Mouse (Mus musculus): ENCODE results near the gene Rpl18a. TPM values are rescaled to one million over a fixed set of nuclear protein-coding genes. Genes with fewer than 3 reads are reported as not detected.

Rpl18a gene
- polyA plus RNA-seq, 2 experiments from 2014 or later: 9,999 to 11,110 TPM

DNA sequence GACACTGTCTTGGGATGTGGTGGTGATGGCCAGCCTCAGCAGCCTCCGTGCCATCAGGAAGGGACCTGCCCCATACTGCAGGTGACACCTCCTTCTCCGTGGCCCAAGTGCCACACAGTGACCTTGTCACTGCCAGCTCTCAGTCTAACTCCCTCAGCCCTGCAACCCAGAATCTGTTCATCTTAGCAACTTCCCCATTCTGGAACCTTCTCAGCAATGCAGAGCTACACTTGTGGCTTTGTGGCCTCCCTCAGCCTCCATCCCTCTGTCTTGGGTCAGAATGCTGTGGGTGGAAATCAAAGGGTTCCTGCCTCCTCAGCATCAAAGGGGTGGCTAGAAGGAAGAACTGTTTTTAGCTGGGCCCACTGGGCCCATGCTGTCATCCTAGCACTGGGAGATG, 43.3 kb downstream of the Rpl18a start:
- no peak for ATAC-seq

DNA sequence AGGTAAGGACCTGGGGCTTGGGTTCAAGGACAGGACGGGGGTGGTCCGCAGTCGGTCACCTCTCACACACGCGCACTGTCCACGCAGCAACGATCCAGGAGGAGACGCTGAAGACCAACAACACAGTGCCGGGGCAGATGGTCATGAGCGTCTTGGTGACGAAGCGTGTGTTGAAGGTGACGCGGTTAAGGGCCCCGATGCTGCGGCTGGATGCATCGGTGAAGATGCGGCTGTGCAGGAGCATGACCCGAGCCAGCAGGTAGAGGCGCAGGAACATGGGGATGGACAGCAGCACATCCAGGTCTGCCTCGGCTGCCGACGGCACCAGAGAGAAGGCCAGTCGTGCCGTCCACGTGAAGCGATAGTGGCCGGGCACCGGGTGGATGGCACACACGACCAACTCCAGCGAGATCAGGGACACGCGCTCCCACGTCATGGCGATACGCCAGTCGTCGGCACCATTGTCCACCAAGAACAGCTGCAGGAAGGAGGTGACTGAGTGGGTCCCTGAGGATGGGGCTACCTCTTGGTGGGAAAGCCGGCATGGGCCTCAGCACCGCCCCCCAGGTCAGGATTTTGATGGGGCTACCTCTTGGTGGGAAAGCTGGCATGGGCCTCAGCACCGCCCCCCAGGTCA, 44.5 kb downstream of the Rpl18a start:
- ATAC-seq: no peak

DNA sequence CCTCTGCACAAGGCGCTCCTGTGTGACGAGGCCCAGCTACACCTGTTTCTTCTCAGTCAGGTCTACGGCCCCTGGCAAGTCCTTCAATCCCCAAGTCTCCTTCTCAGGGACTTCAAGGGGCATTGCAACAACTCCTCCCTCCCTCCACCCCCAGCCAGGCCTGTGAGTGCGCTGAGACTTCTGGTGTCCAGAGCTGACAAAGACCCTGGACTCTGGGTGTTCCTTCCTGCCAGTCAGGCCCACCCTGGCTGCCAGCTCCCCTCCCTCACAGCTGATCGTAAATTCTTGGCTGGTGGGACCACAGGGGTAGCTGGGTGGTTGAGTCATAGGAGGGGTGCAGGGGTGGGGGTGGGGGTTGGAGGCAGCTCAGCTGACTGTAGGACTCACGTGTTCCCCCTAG, 45.4 kb downstream of the Rpl18a start:
- no peak for ATAC-seq

DNA sequence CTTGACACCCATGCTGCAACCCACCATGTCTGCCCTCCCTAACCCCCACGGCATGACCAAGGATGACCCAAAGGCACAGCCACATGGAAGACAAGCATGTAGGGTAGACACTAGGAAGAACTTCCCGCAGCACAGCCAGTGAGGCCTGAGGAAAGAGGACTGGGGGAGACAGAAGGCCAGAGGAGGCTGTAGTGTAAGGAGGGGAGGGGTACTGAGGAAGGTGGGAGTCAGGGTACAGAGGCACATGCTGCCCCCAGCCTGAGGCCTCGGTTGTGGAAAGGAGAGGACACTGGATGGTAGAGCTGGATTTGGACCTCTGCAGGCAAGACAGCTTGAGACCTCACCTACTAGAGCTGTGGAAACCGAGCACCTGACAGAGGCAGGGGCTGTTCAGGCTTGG, 46.3 kb downstream of the Rpl18a start:
- ATAC-seq: no peak

DNA sequence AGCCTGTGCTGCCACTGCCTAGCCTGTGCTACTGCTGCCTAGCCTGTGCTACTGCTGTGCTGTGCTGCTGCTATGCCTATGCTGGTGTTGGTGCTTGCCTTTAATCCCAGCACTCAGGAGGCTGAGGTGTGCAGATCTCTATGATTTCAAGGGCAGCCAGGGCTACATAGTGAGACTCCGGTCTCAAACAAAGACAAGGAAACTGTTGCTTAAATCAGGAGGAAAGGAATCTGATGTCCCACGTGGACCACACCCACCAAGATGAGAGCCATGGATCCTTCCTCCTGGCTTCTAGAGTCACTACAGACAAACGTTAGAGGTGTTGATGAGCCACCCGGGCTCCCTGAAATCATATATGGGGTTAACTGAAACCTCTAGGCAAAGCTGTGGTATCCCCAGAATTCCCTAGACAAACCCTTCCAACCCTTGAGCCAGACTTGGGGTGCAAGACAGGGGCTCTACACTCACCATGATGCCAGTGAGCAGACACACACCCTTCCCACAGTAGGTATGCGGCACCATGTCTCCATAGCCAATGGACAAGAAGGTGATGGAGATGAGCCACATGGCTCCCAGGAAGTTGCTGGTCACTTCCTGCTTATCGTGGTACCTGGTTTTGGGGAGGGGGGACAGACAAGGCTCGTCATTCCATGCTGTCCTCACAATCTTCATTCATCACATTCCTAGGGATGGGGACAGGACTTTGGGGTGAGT, 46.9 kb downstream of the Rpl18a start:
- no peak for ATAC-seq

DNA sequence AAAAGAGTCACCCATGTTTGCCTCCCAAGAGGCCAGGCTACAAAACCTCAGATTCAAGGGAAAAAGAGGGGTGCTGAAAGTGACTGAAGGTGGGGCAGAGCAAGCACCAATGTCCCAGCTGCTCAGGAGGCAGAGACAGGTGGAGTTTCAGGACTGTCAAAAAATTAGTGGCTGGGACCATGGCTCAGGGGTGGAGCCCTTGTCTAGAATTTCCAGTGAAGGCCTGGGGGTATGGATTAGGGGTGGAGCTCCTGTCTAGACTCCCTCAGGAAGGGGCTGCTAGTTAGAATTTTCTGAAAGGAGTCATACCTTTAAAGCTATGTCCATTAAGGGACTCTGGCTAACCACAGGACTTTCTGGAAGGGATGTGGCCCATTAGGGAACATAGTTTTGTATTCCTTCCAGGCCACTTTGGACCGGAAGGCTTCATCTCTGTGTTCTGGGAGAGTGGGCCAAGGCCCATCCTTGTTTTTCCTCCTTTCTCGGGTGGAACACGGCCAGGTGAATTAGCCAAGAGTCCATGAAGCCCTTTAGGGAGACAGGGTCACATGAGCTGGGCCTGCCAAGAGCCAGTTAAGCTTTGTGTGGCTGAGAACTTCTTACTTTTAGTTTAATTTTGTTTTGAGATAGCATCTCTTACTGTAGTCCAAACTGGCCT, 47.8 kb downstream of the Rpl18a start:
- no peak for ATAC-seq

DNA sequence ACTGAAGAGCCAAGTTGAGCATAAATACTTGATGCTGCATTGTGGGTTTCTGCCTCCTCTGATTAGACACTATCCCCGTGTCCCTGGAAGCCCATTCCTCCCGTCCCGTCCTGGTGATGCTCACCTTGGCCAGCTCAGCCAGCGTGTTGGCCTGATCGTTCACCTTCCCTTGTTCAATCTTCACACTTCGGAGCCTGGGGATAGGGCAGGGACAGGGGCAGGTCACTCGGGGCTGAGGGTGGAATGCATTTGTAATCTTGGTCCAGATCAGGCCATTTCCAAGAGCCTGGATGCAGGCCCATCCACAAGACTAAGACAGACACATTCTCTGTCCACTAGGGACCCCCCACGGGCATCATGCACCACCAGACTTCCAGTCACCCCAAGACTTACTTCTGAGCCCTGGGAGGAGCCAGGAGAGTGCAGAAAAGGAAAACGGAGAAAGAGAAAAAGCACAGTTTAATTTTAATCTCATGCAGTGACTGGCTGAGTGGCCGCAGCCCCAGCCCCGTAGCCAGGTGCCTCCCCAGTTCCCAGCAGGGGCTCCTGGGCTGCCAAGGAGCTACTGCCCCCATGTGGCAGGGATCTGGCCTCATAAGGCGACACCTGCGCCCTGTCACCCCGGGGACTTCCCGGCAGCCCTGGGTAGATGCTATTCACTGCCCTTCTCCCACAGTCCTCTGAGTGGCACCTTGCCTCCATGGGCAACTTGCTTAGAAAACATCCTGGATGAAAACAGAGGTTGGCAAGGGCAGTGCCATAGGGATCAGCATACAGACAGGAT, 50.6 kb downstream of the Rpl18a start:
- ATAC-seq: no peak

DNA sequence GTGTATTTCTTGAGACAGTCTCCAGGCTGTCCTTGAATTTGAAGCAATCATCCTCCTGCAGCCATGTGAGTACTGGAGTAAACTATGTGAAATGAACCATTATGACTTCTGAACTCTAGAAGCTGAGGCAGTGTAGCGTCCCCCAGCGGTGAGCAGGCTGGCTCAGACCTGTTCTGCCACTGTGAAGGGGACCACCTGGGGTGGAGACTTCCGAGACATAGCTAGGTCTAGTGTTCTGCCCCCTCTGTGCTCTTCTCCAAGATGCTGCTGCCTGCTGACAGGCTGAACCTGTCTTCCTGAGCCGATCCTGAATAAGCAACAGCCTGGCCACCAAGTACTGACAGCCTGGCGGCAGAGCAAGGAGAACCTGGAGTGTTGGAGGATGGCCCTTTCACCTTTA, 52.1 kb downstream of the Rpl18a start:
- no peak for ATAC-seq

Other genes starting within 250 kb of the Rpl18a start
- gene Pgpep1, start 237.0 kb downstream of the Rpl18a start, polyA plus RNA-seq (2017; shearing (Covaris generic)): 1 to 10 TPM; 7.0 to 9.5 TPM
- gene Lsm4, start 224.2 kb downstream of the Rpl18a start, polyA plus RNA-seq (2017; shearing (Covaris generic)): 10 to 100 TPM; 86.8 to 94.5 TPM
- 10 to 100 TPM in 1 of 2 experiments, 1 to 10 TPM in 1; 7.6 to 23.3 TPM for gene Jund, start 198.5 kb downstream of the Rpl18a start, polyA plus RNA-seq (2017; shearing (Covaris generic))
- gene Iqcn, start 194.0 kb downstream of the Rpl18a start, polyA plus RNA-seq (2017; shearing (Covaris generic)): under 1 TPM in 1 of 2 experiments, not detected in 1; 0.07 TPM
- not detected for gene Gm3336, start 178.9 kb downstream of the Rpl18a start, polyA plus RNA-seq (2017; shearing (Covaris generic))
- gene Pde4c, start 173.7 kb downstream of the Rpl18a start, polyA plus RNA-seq (2017; shearing (Covaris generic)): under 1 TPM; 0.66 to 0.94 TPM
- 1 to 10 TPM; 7.5 to 9.6 TPM for gene Rab3a, start 142.7 kb downstream of the Rpl18a start, polyA plus RNA-seq (2017; shearing (Covaris generic))
- gene Mpv17l2, start 136.5 kb downstream of the Rpl18a start, polyA plus RNA-seq (2017; shearing (Covaris generic)): 10 to 100 TPM; 30.2 to 39.2 TPM
- gene Pik3r2, start 120.7 kb downstream of the Rpl18a start, polyA plus RNA-seq (2017; shearing (Covaris generic)): 1 to 10 TPM; 4.3 to 4.5 TPM
- gene Mast3, start 92.4 kb downstream of the Rpl18a start, polyA plus RNA-seq (2017; shearing (Covaris generic)): 10 to 100 TPM; 15.1 to 17.5 TPM
- 10 to 100 TPM; 13.7 to 24.7 TPM for gene Il12rb1, start 89.0 kb downstream of the Rpl18a start, polyA plus RNA-seq (2017; shearing (Covaris generic))
- gene Arrdc2, start 57.7 kb downstream of the Rpl18a start, polyA plus RNA-seq (2017; shearing (Covaris generic)): 1 to 10 TPM; 3.4 to 3.7 TPM
- gene Kcnn1, start 34.2 kb downstream of the Rpl18a start, polyA plus RNA-seq (2017; shearing (Covaris generic)): not detected
- gene Ccdc124, start 23.5 kb downstream of the Rpl18a start, polyA plus RNA-seq (2017; shearing (Covaris generic)): 10 to 100 TPM; 61.0 to 62.7 TPM
- not detected for gene Slc5a5, start 4.7 kb downstream of the Rpl18a start, polyA plus RNA-seq (2017; shearing (Covaris generic))
- gene Map1s, start 8.5 kb upstream of the Rpl18a start, polyA plus RNA-seq (2017; shearing (Covaris generic)): 10 to 100 TPM; 13.8 to 17.2 TPM